8 mouse cellular contexts compared by ENCODE assay signal in genomic region chr11:65788154-65788553, GRCm38 (mm10). TPM values are rescaled to one million over a fixed set of nuclear protein-coding genes. Genes with fewer than 3 reads are reported as not detected.
A peak's percentile ranks its signal among the peaks of the same experiment; 100 is the strongest.
DNase-seq lines count a peak whose midpoint lies in the region; ATAC-seq and TF ChIP-seq lines count a peak whose summit lies in the region.

Map2k4 (minus strand) TSS chr11:65788297.

- H3K27me3 ChIP-seq in CH12.LX (replicated peaks) = no peaks in the 10 kb centered on the region
- no peaks in the 10 kb centered on the region for H3K27me3 ChIP-seq in forebrain, embryonic 13.5 days
- no peaks in the 10 kb centered on the region for H3K27me3 ChIP-seq in liver, postnatal 0 days (ENCODE audit: insufficient read depth, low read length)
- no peaks in the 10 kb centered on the region for H3K27me3 ChIP-seq in neural tube, embryonic 14.5 days (ENCODE audit: control insufficient read depth, insufficient read depth, low read length)

- H3K9me3 ChIP-seq in CH12.LX (replicated peaks; ENCODE audit: low read length) = no peaks in the 10 kb centered on the region
- H3K9me3 ChIP-seq in forebrain, embryonic 13.5 days (replicated peaks) = no peaks in the 10 kb centered on the region
- no peaks in the 10 kb centered on the region for H3K9me3 ChIP-seq in liver, postnatal 0 days (ENCODE audit: low read length)
- H3K9me3 ChIP-seq in neural tube, embryonic 14.5 days (ENCODE audit: control insufficient read depth, low read length) = no peaks in the 10 kb centered on the region

- peak within 1 kb of the TSS; percentile 91 for H3K9ac ChIP-seq in CH12.LX (ENCODE audit: insufficient read depth, low read depth)
- H3K9ac ChIP-seq in forebrain, embryonic 13.5 days = peak within 1 kb of the TSS; percentile 98
- H3K9ac ChIP-seq in liver, postnatal 0 days (replicated peaks) = peak within 1 kb of the TSS; percentile 96
- peak within 1 kb of the TSS; percentile 96 for H3K9ac ChIP-seq in neural tube, embryonic 14.5 days (replicated peaks; ENCODE audit: low read depth, low read length)

- peaks cover 4 to 11% of the 10 kb centered on the region in 2 experiments for H3K36me3 ChIP-seq in CH12.LX (replicated peaks in 1 of 2; ENCODE audit: control insufficient read depth in 1 of 2, insufficient read depth in 1 of 2, low read length in 1 of 2)
- no peaks in the 10 kb centered on the region for H3K36me3 ChIP-seq in forebrain, embryonic 13.5 days (ENCODE audit: poor library complexity, severe bottlenecking)
- H3K36me3 ChIP-seq in liver, postnatal 0 days (replicated peaks; ENCODE audit: insufficient read depth, low read length) = no peaks in the 10 kb centered on the region
- no peaks in the 10 kb centered on the region for H3K36me3 ChIP-seq in neural tube, embryonic 14.5 days (ENCODE audit: control insufficient read depth, insufficient read depth, low read length)

- intact Hi-C loops in heart, postnatal 10 days (cut with DNase I) = loop anchor here (2.0 to 5.0 kb wide), 3 partner anchors 19 to 81 kb away; partner anchors contain the start of gene Zkscan6

- H3K4me1 ChIP-seq in CH12.LX (ENCODE audit: control insufficient read depth in 1 of 2, insufficient read depth in 2 of 2) = peaks cover 0 to 32% of the 10 kb centered on the region in 2 experiments; a peak in 2 of 4 replicates
- H3K4me1 ChIP-seq in forebrain, embryonic 13.5 days = peaks cover 17% of the 10 kb centered on the region
- H3K4me1 ChIP-seq in liver, postnatal 0 days (ENCODE audit: insufficient read depth) = peaks cover 14% of the 10 kb centered on the region
- H3K4me1 ChIP-seq in neural tube, embryonic 14.5 days (ENCODE audit: control insufficient read depth, insufficient read depth, low read length) = peaks cover 15% of the 10 kb centered on the region

- peak within 1 kb of the TSS; percentile 74 to 95 (median 85) for H3K4me3 ChIP-seq in CH12.LX (replicated peaks in 1 of 3; ENCODE audit: low read depth in 2 of 3, low read length in 2 of 3, poor library complexity in 1 of 3)
- H3K4me3 ChIP-seq in forebrain, embryonic 13.5 days = peak within 1 kb of the TSS; percentile 96
- H3K4me3 ChIP-seq in liver, postnatal 0 days (ENCODE audit: low read depth, low read length) = peak within 1 kb of the TSS; percentile 91
- H3K4me3 ChIP-seq in neural tube, embryonic 14.5 days (ENCODE audit: low read depth, low read length) = peak within 1 kb of the TSS; percentile 79

- TF ChIP-seq EP300 in CH12.LX (IDR thresholded peaks at IDR 0.05; ENCODE audit: low read length) = no peak
- no peak for TF ChIP-seq EP300 in liver, postnatal 0 days (IDR thresholded peaks at IDR 0.05; ENCODE audit: low read depth)

- peak within 1 kb of the TSS; percentile 62 for H3K4me2 ChIP-seq in CH12.LX (ENCODE audit: insufficient read depth, low read depth, poor library complexity, severe bottlenecking)
- H3K4me2 ChIP-seq in forebrain, embryonic 13.5 days = peak within 1 kb of the TSS; percentile 82
- peak within 1 kb of the TSS; percentile 74 for H3K4me2 ChIP-seq in liver, postnatal 0 days (ENCODE audit: low read depth, low read length)
- H3K4me2 ChIP-seq in neural tube, embryonic 14.5 days (ENCODE audit: low read depth, low read length) = peak within 1 kb of the TSS; percentile 78

- TF ChIP-seq RAD21 in CH12.LX (IDR thresholded peaks at IDR 0.05; ENCODE audit: low read depth, low read length) = no peak

- dilution Hi-C loops in CH12.LX (cut with MboI; ENCODE audit: extremely low pct_ligation_motif_present, extremely low pct_unique_long_range_greater_than_20kb, low sequenced_read_pairs) = no loop called here

- DNase-seq in CH12.LX (ENCODE audit: extremely low read depth) = peak; percentile 89
- DNase-seq in c-Kit-positive CD71-positive TER-119-positive erythroid progenitor cells, embryonic 14.5 days (ENCODE audit: low spot score) = peak; percentile 87
- peak; percentile 94 for DNase-seq in heart, postnatal 10 days
- DNase-seq in large intestine, adult 2 months (ENCODE audit: low read depth, low spot score) = peak; percentile 70
- DNase-seq in liver, postnatal 0 days = peak; percentile 97
- DNase-seq in testis, postnatal 10 days (ENCODE audit: low spot score) = peak; percentile 96

- TF ChIP-seq POLR2A in CH12.LX (IDR thresholded peaks at IDR 0.05; ENCODE audit: low read depth, low read length) = peak; percentile 97

- no peak for TF ChIP-seq CTCF in CH12.LX (conservative IDR thresholded peaks at IDR 0.05 in 1 of 2, IDR thresholded peaks at IDR 0.05 in 1 of 2; ENCODE audit: low read depth in 2 of 2, low read length in 2 of 2)
- TF ChIP-seq CTCF in liver, postnatal 0 days (IDR thresholded peaks at IDR 0.05; ENCODE audit: low read depth) = no peak

- H3K27ac ChIP-seq in CH12.LX (ENCODE audit: insufficient read depth, low read depth) = no peak within 1 kb of the TSS
- peak within 1 kb of the TSS; percentile 83 for H3K27ac ChIP-seq in forebrain, embryonic 13.5 days
- H3K27ac ChIP-seq in liver, postnatal 0 days (ENCODE audit: low read depth) = peak within 1 kb of the TSS; percentile 90
- peak within 1 kb of the TSS; percentile 89 for H3K27ac ChIP-seq in neural tube, embryonic 14.5 days (ENCODE audit: low read depth, low read length)

- in situ Hi-C loops in CH12.LX (cut with MboI; ENCODE audit: low pct_ligation_motif_present, low pct_unique_long_range_greater_than_20kb, low sequenced_read_pairs) = no loop called here

- peaks cover 31% of the 10 kb centered on the region for H3K79me2 ChIP-seq in CH12.LX (replicated peaks; ENCODE audit: control insufficient read depth, extremely low read depth, insufficient read depth, poor library complexity, severe bottlenecking)

- ATAC-seq in forebrain, embryonic 13.5 days = peak; percentile 100
- ATAC-seq in liver, postnatal 0 days = peak; percentile 99
- peak; percentile 100 for ATAC-seq in neural tube, embryonic 14.5 days (ENCODE audit: low read depth)

- WGBS in forebrain, embryonic 13.5 days = 0% methylated on average over 17 of the region's 36 CpGs
- under 1% methylated on average over 33 of the region's 36 CpGs for WGBS in large intestine, adult 2 months
- 6% methylated on average over 31 of the region's 36 CpGs for WGBS in liver, postnatal 0 days (ENCODE audit: insufficient replicate concordance)
- WGBS in neural tube, embryonic 14.5 days = under 1% methylated on average over 29 of the region's 36 CpGs

TF ChIP-seq in CH12.LX, 34 proteins besides CTCF, POLR2A, EP300 and RAD21 (continues in another document):
- TF ChIP-seq ELF1 (IDR thresholded peaks at IDR 0.05; ENCODE audit: low read depth, low read length) (peak; percentile 51; the same call in 1 of the 2 replicates), MXI1 (IDR thresholded peaks at IDR 0.05; ENCODE audit: low read depth, low read length) (peak; percentile 87), TCF12 (IDR thresholded peaks at IDR 0.05; ENCODE audit: low read depth, low read length) (peak; percentile 96), CHD2 (IDR thresholded peaks at IDR 0.05; ENCODE audit: low read length) (peak; percentile 71), POLR2AphosphoS2 (IDR thresholded peaks at IDR 0.05; ENCODE audit: low read depth, low read length) (peak; percentile 70; the same call in 1 of the 2 replicates), JUN (IDR thresholded peaks at IDR 0.05; ENCODE audit: insufficient read depth, low read depth, low read length) (no peak), CHD1 (IDR thresholded peaks at IDR 0.05; ENCODE audit: low read depth, low read length) (no peak), MAZ (IDR thresholded peaks at IDR 0.05; ENCODE audit: low read depth, low read length) (0 out of 2 replicates have a peak, but pooled peaks have one; percentile 56), KAT2A (IDR thresholded peaks at IDR 0.05; ENCODE audit: insufficient replicate concordance, low read length) (0 out of 2 replicates have a peak, but pooled peaks have one; percentile 29), UBTF (IDR thresholded peaks at IDR 0.05; ENCODE audit: low read depth, low read length) (peak; percentile 68), USF1 (IDR thresholded peaks at IDR 0.05; ENCODE audit: low read depth, low read length) (peak; percentile 10; the same call in 1 of the 2 replicates), PAX5 (IDR thresholded peaks at IDR 0.05; ENCODE audit: low read length) (no peak), NRF1 (IDR thresholded peaks at IDR 0.05; ENCODE audit: low read depth, low read length) (peak; percentile 76), IRF4 (IDR thresholded peaks at IDR 0.05; ENCODE audit: low read depth, low read length) (peak; percentile 29; the same call in 1 of the 2 replicates), SMC3 (IDR thresholded peaks at IDR 0.05; ENCODE audit: low read depth, low read length) (no peak), BHLHE40 (IDR thresholded peaks at IDR 0.05; ENCODE audit: low read depth, low read length) (peak; percentile 60), GABPA (IDR thresholded peaks at IDR 0.05; ENCODE audit: insufficient replicate concordance, low read depth, low read length) (no peak), MYC (IDR thresholded peaks at IDR 0.05; ENCODE audit: low read depth, low read length) (0 out of 2 replicates have a peak, but pooled peaks have one; percentile 21), ZKSCAN1 (IDR thresholded peaks at IDR 0.05; ENCODE audit: borderline replicate concordance, low read depth, low read length) (peak; percentile 7; the same call in 1 of the 2 replicates), JUND (conservative IDR thresholded peaks at IDR 0.05; ENCODE audit: low read depth, low read length) (no peak; the same call in 1 of the 2 replicates), E2F4 (IDR thresholded peaks at IDR 0.05; ENCODE audit: insufficient replicate concordance, low read depth, low read length) (no peak), RCOR1 (conservative IDR thresholded peaks at IDR 0.05; ENCODE audit: low read depth, low read length) (peak; percentile 42; the same call in 1 of the 2 replicates), NELFE (IDR thresholded peaks at IDR 0.05; ENCODE audit: low read depth, low read length) (peak; percentile 94), ZMIZ1 (IDR thresholded peaks at IDR 0.05; ENCODE audit: low read depth, low read length) (peak; percentile 97), HCFC1 (IDR thresholded peaks at IDR 0.05; ENCODE audit: low read depth, low read length) (peak; percentile 58), TBP (conservative IDR thresholded peaks at IDR 0.05; ENCODE audit: low read depth, low read length) (peak; percentile 82)

RNA-seq across cellular contexts. Expression of gene Map2k4, which starts in this region (rescaled TPM):
- total RNA-seq in CH12.LX (2012; rRNA removed) (27.2 and 29.8 TPM in 2 replicates), CH12.LX (2014; rRNA removed) (43.3 and 44.3 TPM in 2 replicates)
- 42.4 and 50.0 TPM in 2 replicates for polyA plus RNA-seq in CH12.LX (2012; ENCODE audit: insufficient read length, low read depth)
- 65.2 and 72.3 TPM in 2 replicates for polyA plus RNA-seq in forebrain, embryonic 13.5 days (2015; fragmentation: Nextera tagmentation; extraction: Ambion mirVana)
- 10 to 100 TPM; 55.6 to 59.6 TPM for total RNA-seq in heart, postnatal 10 days (2021)
- 17.9 and 26.6 TPM in 2 replicates for polyA plus RNA-seq in large intestine, adult 2 months (2012; rRNA removed)
- 21.7 and 23.6 TPM in 2 replicates for polyA plus RNA-seq in liver, postnatal 0 days (2015; fragmentation: Nextera tagmentation; extraction: Ambion mirVana)
- 128 and 135 TPM in 2 replicates for polyA plus RNA-seq in neural tube, embryonic 14.5 days (2014; fragmentation: Nextera tagmentation; extraction: Ambion mirVana)
